Mouse (Mus musculus) lung, postnatal 0 days (tissue): ENCODE results near the gene Dcdc2a.

Experiments used
- CTCF ChIP-seq: IDR thresholded peaks from 2 replicates; pipeline ENCODE4 v1.5.1; 2016; ENCODE audit warnings: antibody characterized with exemption, mild to moderate bottlenecking
- EP300 ChIP-seq: IDR thresholded peaks from 2 replicates; pipeline ENCODE4 v1.6.1; 2016; ENCODE audit warnings: antibody characterized with exemption, mild to moderate bottlenecking, control low read depth

DNA sequence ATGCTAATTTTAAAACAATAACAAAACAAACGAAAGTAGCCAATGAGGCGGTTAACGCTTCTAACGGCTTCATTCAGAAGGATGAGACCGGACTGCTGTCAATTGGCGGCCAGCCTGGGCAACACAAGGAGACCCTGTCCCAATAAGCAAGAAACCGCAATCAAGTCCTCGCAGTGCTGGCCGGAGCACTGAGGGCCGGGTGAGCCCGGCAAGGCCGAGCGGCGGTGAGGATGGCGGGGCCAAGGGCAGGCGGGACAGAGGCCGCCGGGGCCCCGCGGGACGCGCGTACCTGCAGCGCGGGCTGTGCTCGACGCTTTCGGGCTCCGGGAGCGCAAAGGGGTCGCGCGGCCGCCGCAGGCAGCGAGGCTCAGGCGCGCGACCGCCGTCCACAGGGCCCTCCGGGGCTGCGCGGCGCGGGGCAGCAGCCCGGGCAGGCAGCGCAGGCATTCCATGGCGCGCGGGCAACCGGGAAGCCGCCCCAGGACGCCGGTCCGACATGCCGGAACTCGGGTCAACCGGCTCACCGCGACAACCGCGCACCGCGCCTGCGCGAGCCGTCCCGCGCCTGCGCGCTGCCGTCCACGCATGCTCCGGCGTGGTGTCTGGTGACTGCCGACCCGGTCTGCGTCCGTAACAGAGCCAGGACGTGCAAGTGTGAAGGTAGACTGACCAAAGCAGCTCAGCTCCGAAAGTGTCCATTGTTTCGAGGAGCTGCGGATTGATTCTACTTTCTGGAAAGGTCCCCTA, 35.8 kb upstream of the Dcdc2a start, which contains the start of gene Mrs2:
- TF ChIP-seq CTCF, result no peak
- TF ChIP-seq EP300, result no peak
